Mouse (Mus musculus) brain, embryonic 18.5 days (tissue): ENCODE results near the gene Myo18b.

Experiments
- DNase-seq: peaks from one replicate; pipeline ENCODE4 v3.0.0-alpha.2; 2012; ENCODE audit warnings: low read depth, low spot score

Myo18b gene

DNA sequence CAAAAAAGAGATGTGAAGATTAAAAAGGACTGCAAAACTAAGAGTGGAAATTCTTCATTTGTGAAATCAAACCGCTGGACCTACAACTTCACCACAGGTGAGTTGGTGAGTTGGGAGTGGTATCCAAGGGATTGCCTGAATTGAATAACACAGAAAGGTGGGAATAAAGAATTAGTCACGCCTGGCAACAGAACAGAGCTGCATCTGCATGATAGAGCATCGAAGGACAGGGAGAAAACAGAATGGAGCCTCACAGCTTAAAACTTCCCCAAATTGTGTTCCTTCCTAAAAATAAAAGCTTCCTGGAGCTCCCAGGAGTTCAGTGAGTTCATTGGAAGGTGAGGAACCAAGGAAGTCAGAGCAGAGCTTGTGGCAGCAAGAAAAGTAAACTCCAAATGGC lies 73.7 kb downstream of the Myo18b start:
- no peak for DNase-seq

DNA sequence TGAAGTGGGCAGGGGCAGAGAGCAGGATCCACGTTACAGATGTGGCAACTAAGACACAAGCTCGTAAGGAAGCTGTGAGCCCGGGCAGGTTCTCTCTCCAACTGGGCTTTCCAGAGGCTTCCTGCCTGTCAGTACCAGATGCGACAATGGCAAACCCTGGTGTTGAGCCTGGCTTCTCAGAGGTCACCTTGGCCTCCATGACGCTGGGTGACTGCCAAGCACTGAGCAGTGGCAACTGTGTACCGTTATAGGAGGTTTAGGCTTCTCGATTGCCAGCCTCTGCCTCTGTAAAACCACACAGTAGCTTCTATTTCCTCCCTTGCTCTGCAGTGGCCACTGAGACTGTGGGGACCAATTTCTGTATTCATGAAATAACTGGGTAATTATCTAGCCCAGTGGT lies 81.1 kb downstream of the Myo18b start:
- no peak for DNase-seq

DNA sequence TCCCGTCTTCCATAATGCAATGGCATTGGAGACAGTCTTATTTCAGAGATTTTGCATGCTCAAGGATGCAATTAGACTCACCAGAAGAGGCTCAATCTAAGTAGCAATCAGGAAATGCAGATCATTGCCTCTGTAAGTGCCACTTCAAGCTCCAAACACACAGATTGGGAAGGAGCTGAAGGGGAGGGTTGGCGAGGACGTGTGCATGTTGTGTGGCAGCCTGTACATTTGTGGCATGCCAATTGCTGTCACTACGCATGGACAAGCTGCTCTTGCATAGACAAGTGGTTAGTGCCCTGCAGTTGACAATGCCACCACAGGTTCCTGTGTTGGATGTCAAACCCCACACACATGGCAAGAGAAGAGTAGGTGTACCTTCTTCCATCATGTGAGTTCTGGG lies 88.5 kb downstream of the Myo18b start:
- DNase-seq, result no peak

DNA sequence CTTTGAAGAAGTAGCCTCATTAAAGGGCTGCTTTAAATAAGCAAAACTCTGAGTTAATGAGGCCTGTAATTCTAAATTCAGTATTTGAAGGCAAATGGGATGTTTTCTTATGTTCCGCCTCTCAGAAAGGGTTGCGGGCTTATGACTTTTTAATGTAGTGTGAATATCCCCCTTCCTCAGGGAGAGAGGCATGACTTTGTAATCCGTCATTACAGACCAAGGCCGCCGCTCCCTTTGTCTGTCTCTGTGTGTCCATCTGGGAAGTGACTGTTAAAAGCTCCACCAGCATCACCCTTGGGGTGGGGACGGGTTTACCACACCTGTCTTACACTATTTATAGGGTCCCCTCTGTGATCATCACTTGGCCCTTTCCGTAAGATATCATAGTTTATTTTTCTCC lies 100.1 kb downstream of the Myo18b start:
- no peak for DNase-seq

DNA sequence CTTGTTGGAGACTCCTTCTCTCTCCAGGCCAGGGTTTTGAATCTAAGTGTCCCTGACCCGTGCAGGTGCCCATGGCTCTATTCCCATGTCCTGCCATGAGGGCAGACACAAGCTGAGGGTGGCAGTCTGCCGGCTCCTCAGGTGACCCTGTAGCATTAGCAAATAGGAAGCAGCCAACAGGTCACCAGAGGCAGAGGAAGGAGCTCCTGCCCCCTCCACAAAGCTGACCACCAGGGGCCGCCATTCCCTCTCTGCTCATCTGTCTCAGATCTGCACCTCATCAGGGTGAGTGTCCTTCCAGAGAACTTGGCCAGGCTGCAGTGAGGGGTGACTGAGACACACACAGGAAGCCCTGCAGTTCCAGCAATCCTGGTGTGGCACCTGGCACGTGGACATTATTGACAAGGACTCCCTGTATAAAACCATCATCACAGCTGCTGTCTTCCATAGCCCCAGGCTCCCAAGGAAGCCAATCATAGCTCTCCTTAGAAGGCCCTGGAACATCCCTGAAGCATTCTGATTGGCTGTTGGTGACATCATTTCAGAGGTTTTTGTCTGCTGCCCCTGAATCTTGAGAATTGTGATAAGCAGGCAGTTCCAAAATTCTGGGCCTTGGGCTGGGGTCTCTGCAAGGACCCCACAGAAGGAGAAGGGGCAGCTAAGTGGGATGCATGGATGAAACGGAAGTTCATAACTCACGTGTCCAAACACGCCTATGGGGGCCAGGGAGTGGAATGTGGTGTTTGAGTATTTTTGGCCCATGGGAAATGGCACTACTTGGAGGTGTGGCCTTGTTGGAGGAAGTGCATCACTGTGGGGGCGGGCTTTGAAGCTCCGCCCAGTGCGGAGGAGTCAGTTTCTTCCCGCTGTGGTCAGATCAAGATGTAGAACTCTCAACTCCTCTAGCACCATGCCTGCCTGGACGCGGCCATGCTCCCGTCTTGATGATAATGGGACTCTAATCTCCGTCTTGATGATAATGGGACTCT lies 104.1 kb downstream of the Myo18b start:
- no peak for DNase-seq

DNA sequence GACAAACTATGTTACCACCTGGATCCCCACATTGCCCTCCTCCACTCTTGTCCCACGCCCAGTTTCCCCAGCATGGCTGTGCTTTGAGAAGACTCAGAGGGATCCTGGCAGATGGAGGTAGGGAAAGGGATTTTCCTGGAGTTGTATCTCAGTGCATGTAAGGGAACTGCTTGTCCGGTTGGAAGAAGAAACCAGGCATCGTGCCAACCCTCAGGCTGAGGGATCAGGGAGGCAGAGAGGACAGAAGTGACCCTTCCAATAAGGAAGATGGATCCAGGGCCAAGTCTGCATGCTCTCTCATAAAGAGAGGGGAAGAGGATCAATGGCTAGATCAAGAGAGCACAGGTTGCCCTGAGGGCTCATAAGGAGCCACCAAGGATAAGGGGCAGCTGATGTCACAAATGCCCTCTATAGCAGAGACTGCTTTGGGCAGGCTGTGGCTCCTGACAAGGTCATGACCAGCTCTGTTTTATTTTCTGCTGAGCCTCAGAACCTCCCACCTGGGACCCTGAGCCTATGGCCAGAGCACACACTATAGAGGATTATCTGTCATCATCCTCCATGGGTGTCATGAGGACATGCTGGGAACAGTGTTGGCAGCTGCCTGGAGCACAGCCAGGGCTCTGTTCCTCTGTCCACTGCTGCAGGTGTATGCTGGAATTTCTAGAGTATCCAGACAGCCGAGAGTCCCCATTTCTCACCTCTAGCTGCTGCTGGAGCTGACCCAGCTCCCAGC lies 105.6 kb downstream of the Myo18b start:
- no peak for DNase-seq

DNA sequence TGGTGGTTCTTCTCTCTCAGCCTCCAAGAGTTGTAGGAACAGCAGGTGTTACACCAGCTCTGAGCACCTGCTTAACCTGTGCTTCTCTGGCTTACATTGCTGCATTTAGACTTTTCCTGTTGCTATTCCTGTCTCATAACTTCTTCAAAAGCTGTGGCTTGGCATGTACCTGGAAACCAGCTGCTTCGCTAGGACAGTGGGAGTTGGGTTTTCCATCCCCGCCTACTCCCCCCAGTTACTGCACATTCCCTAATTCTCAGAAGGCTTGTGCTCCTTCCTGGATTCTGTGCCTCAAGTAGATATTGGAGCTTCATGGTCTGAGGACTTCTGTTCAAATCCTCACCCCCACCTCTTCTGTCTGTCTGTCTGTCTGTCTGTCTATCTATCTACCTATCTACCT lies 107.7 kb downstream of the Myo18b start:
- no peak for DNase-seq

DNA sequence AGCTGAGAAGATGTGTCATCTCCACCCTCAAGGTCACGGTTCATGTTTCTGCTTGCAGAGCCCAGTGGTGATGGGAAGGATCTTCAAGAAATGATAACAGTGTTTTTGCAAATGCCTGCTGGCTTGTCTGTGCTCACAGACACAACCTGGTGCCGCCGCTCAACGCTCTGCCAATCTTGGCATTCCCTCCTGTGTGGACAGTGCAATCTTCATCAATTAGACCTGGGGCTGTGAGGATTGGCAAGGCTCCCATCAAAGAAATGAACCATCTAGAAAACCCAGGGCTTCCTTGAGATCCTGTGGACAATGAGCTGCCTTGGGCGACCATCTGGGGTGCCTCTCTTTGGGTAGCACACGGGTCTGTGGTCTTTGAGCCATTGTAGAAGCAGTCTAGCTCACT lies 109.4 kb downstream of the Myo18b start:
- DNase-seq, result no peak

DNA sequence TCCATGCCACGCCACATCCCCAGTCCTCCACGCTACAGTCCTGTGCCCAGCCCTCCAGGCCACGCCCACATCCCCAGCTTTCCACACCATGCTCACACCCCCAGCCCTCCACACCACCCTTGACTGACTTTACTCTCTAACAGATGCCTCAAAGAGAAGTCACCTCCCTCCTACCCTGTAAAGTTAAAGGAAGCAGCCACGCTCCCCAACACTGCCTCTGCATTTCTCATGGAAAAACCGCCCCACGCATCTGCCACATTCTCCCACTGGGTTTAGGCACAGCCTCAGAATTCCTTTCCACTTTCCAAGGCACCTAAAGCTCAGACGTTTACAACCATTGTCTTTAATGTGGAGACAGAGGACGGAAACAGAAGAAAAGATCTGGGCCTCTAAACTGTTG lies 110.1 kb downstream of the Myo18b start:
- DNase-seq, result no peak

DNA sequence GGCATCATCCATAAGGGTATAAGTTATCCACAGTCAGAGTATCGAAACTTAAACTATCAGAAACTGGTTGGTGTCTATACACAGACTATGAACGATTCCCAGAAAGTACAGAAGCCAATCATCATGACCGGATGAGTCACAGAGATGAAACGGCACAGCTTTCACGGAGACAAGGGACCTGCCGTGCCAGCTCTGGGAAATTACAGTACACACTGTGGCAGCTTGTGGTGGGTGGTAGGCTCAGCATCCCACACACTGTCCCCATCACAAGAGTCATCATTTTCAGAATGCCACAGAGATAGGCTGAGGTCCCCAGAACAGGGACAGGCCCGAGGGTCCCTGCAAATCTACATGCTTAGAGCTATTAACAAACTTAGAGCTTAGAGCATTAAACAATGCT lies 114.4 kb downstream of the Myo18b start:
- no peak for DNase-seq

DNA sequence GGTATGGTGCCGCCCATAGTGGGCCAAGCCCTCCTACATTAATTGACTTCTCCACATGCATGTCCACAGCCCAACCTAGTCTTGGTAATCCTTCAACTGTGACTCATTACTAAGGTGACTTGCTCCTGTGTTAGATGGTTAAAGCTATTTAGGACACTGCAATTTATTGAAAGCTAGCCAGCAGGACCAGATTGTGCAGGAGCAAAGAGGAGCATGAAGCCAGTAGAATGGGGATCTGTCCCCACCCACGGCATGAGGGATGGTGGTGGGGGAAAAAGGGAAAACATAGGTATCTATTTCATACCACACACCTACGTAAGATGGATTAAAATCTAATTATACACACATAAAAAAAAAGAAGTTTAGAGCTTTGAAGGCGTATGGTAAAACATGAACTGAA lies 114.9 kb downstream of the Myo18b start:
- no peak for DNase-seq

DNA sequence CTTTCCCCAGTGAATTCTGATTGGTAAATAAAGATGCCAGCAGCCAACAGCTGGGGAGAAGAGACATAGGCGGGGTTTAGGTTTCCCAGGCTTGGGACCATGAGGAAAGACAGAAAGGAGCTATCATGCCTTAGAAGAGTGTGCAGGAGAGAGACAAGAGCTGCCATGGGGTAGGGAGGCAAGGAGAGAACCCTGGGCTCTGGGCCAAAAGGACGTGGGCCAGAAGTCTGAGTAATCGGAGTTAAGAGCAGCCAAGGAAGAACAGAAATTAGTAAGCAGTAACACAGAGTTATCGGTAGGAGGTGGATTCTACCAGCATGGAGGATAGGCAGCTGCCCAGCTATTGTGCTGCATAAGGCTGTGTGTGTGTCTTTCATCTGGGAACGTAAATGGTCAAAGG lies 115.8 kb downstream of the Myo18b start:
- no peak for DNase-seq

DNA sequence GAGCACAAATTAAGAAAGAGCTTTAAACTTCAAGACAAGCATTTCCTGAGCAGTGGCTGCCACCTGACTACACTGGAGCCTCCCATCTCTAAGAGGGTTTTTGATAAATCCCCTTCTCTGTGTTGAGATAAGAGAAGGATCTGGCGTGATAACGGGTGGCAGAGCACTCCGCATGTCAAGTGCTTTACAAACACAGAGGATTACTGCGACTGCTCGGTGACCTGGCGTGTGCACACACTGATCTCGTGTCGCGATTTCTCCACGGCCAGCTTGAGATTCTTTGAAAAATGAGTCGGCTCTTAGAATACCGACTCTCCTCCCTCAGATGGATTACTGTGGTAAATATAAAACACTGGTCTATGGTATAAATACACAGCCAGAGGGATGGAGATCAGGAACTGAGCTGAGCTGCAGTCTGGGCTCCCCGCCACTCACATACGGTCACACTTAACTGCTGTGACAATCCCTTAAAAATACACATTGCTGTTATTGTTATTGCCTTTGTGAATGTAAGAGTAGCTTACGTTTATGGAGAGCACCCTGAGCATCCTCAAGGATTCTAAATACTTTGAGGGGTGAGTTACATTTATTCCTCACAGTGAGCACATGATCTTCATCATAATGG lies 119.3 kb downstream of the Myo18b start:
- DNase-seq, result no peak

DNA sequence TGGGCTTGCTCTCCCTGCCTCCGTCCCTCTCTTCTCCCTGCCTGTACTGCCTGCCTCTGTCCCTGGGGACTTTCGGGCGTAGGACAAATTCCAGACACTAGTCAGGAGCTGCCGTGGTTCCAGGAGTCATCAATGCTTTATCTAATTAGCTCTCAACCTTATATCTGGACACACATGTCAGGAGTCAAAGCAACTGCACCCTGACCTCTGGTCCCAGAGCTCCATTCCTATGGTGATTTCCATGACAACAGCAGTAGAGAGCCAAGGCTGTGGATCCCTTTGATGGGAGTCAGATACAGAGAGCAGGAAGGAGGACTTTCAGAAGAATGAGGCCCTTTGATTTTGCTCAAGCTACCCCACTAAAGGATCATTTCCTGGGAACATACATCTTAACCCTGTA lies 122.7 kb downstream of the Myo18b start:
- DNase-seq, result no peak

DNA sequence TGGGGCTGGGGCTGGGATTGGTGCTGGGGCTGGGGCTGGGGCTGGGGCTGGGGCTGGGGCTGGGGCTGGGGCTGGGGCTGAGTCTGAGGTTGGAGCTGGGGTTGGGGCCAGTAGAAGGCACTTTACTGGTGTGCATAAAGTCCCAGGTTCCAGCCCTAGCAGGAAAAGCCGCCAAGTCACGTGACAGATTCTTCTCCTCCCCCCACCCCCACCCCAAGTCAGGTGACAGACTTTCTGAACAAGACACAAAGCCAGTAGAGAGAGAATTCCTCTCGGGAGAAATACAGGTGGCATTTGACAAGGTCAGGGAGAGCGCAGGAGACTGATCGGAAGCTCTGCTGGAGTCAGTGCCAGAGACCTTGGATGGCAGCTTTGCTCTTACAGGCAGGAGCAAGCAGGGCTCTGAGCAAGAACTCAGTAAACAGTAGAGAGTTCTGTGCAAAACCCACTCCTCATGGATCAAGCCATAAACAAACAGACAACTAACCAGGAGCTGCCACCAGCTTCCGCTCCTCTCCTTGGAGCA lies 124.7 kb downstream of the Myo18b start:
- no peak for DNase-seq

DNA sequence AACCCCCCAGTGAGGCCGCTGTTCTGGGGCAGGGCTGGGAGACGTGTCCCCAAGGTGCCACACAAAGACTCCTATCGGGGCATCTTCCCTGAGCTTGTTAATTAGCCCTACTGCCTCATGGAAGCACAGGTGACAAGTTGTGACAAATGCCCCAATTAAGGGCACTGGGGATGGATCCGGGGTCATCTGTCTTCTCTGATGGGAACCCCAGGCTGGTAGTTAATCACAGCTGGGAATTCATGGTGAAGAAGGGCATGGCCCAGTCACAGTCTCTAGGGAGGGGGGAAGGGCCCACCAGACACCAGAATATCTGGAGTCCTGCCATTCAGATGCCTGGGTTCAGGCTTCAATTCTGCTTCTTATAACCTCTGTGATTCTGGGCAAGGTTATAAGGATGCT lies 126.4 kb downstream of the Myo18b start:
- DNase-seq, result no peak

DNA sequence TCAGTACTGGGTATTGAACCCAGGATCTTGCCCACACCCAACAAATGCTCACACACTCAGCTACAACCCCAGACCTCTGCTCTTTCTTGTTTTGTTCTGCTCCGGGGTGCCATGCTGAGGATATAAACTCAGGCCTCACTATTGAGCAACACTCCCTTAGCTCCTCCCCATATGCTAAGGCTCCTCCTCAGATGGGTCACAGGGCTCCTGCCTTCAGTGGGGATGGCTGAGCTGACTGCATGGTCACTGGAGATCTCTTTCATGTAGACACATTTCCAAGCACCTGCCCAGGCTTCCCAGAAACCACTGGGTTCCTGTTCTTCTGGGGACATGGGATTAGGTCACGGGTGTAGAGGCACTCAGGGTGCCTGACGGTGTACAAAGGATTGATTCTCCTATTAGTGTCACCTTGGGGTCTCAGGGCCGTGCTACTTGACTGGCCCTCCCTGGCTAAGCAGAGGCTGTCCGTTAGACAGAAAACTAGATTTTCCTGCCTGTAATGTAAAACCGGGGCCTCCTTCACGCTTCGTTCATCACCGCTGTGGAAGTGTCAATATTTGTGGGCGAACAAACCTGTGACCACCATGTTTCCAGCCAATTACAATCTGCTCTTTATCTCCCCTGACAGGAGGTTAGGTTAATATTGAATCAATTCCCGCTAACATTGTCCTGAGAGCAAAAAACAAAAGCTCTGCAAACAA lies 127.0 kb downstream of the Myo18b start:
- DNase-seq, result no peak

DNA sequence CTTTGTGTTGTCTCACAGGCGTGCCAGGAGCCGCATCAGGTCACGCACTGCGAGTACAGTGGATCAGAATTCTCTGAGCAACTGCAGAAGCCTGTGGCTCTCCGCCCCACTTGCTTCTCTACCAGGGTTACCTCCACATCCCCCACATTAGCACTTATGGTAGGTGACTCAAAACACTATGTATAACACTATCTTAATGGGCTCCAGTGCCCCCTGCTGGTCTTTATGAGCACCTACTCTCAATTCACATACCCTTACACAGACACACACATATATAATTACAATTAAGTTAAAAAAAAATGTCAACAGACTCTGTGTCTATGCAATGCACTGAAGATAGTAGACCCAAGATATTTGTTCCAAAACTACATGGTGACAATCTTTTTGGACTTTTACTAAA lies 127.6 kb downstream of the Myo18b start:
- no peak for DNase-seq

DNA sequence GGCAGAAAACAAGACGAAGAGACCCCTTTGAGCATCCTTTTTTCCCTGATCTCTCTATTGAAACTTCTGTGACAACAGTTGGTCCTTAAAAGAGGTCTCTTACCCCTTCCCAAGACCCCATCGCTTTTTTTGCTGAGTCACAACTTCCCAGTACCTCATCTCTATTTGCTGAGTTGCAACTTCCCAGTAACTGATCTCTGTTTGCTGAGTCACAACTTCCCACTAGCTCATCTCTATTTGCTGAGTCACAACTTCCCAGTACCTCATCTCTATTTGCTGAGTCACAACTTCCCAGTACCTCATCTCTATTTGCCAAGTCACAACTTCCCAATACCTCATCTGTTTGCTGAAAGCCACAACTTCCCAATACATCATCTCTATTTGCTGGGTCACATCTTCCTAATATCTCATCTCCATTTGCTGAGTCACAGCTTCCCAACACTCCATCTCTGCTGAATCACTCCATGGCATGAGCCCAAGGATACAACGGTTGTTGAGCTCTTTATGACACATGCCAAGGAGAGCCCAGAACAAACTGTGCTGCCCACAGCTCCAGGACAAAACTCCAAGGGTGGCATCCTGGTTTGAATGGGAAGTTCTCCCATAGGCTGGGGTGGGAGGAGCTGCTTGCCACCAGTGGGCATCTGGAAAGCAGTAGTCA lies 134.6 kb downstream of the Myo18b start:
- DNase-seq, result no peak

DNA sequence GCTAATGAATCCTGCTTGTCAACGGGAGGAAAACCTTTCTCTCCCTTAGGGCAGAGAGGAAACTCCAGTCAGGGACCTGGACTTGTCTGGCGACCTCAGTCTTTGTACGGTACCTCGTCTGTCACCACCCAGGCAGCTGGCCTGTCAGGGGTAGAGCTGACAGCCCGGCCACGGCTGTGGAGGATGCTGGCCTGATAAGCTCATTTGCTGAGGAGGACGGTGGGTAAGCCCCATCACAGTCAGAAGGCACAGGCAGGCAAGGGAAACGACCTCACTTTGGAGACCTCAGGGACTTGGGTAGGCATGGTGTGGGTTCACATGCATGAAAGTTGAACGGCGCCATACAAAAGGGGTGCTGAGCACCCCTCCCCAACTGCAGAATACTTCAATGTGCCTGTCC lies 140.6 kb downstream of the Myo18b start:
- DNase-seq, result no peak

DNA sequence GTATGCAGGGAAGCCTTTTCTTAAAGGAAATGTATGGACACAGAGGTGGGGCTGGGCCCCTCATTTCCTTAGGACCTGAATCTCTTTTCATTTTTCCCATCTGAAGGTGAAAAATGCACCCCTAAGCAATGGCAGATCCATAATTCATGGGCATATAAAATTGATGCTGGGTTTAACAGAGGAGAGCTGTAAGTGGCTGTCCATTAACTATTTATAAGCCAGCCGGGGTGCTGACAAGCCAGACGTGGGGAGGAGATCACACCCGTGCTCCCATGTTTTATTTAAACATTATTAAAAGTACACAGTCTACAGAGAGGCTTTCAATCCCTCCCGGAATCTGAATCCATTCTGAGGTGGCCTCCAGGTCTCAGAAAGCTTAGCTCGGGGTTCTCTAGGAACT lies 146.5 kb downstream of the Myo18b start:
- DNase-seq, result no peak
